Mouse (Mus musculus) heart, adult 18-20 months (tissue): Measurements from ENCODE around the gene Olfr518. TPM values are rescaled to one million over a fixed set of nuclear protein-coding genes. Genes with fewer than 3 reads are reported as not detected.

Experiments used
- DNase-seq, 2 experiments: peaks; one replicate each; pipeline ENCODE4 v3.0.0; 2021 to 2022; ENCODE audit warnings: mixed read lengths in 1 of 2
- long read RNA-seq, 2 experiments: library from polyadenylated mRNA; stranded (forward); transcript quantifications; one replicate each; pipeline ENCODE4 v2.0.0; 2021
- total RNA-seq, 2 experiments: library from RNA; stranded (reverse); gene quantifications; 2 replicates each; pipeline ENCODE4 v1.2.3; 2021

The Olfr518 gene
- total RNA-seq: not detected
- long read RNA-seq, experiment 1: 0 reads
- long read RNA-seq, experiment 2: 0 reads

DNA sequence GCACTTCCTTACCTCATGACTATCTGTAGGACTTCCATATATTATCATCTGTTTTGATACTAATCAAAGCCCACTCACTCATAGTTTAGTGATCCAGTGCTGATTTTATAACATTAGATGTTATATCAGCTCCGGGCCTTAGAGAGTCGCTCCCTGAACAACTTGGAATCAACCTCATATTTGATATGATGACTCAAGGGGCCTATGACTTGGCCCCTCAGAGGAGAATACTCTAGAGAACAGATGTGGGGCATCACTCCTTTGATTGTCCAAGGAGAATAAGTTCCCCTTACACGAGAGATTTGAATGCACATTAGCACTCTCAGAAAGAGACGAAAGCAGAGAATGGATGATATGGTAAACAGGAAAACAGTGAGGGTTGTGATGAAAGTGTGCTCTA lies at the start of gene Olfr518:
TSS of gene Olfr518 (minus strand) at position 101 of the 400 bp plus-strand sequence.
- DNase-seq: no peak

DNA sequence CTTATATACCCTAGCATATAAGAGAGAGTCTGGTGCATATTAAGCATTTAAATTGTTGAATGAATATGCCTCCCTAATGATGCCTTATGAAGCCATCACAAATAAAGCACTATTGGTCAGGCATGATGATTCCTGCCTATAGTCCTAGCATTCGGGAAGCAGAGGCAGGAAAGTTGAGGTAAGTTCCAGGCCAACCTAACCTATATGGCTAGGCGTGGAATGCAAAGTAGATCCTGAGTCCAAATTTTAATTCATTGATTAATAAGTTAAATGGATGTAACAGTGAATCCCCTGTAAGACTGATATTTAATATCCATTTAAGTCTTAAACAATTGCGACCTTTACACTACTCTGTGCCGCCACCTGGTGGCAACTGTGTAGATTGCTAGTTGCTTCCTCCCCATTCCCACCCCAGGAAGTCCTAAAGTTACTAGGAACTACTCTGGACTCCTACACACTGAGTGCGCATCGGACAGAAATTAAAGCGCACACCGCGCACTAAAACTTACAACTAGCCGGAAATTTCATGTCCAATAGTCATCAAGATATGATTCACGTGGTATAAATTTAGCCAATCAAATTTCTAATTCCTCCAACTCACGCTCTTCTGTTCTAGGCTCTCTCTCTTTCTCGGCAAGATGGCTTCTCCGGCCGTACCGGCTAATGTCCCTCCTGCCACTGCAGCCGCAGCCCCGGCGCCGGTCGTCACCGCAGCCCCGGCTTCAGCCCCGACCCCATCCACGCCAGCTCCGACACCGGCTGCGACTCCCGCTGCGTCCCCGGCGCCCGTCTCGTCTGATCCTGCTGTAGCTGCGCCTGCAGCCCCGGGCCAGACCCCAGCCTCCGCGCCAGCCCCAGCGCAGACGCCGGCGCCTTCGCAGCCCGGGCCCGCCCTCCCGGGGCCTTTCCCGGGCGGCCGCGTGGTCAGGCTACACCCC lies 49.3 kb upstream of the Olfr518 start, which contains the start of gene Eif3f:
TSS of gene Eif3f (plus strand) at position 624 of the 938 bp plus-strand sequence.
- peak; percentile 96 to 97 for DNase-seq

DNA sequence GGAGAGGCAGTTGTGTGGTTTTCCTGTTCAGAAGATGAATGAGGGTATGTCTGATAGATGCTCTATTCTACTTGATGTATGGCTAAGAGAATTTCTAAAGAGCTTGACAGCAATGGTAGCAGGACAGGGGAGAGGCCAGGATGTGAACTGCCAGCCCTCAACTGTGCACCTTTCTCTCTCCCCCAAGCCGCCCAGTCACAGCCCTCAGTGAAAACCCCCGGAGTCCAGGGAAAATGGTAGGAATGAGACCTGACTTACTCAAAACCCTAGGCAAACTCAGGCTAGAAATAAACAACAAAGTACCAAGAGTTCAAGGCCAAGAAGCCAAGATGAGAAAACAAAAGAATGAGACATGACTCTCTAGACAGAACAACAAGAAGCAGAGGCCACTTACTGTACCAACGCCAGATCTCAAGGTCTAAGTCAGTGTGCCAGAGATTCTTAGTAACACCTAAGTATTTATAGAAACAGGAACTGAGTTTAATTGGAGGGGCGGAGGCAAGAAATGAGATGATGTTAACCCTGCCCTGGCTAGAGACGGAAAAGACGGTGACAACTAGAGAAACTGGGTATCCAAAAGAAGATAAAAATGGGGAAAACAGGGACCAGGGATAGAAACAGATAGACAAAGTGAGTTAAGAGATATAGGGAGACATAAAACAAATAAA lies 45.1 kb upstream of the Olfr518 start, which contains the start of gene Nlrp10:
TSS of gene Nlrp10 (minus strand) at position 453 of the 668 bp plus-strand sequence.
- DNase-seq: peak; percentile 43

DNA sequence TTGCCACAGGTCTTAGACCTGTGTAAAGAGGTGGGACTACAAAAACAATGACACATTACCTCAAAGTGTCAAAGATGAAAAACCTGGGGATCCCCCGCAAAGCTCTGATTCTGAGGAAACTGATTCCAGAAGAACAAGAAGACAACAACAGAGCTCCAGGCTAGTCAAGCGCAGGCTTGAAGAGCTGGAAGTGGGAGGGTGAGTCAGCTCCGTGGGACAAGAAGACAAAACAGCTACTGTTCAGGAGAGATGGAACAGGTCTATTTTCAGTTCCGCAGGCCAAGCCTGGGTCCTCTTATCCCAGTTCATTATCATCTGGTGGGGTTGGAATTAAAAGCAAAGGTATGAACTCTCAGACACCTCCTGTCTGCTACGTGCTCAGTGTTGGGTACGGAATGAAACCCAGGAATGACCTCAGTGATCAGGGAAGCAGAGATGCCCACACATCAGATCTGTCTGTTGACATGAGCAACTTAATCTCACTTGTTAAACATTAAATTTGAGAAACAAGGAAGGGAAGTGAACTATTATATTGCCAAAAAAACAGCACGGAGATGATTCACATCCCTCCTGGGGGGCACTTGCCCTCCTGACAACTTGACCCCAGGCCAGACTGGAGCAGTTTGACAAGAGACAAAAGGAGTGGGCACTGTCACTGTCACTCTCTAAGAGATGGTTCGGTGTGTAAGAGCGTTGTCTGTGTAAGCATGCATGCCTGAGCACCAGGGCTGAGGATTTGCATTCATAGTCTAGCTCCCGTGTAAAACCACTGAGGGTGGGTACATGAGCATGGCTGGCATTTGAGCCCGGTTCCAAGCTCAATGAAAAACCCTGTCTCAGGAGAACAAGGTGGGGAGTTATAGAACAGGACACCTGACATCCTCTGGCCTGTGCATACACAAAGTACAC lies 43.7 kb upstream of the Olfr518 start:
- no peak for DNase-seq

DNA sequence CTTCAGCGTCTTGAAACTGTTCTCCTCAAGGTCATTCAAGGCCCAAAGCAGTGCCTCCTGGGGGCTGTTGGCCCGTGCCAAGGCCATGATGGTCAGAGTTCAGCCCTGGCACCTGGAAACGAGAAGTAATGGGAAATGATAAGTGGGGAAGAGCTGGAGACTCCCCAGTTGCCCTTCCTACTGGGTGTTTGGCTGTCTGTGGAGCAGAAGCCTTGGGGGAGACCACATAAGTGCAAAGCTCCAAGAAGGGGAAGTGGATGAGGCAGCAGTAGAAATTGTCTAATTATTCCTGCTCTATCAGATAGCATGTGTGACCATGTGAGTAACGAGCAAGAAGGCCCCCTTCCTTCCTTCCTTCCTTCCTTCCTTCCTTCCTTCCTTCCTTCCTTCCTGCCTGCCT lies 42.2 kb upstream of the Olfr518 start:
- DNase-seq: no peak

DNA sequence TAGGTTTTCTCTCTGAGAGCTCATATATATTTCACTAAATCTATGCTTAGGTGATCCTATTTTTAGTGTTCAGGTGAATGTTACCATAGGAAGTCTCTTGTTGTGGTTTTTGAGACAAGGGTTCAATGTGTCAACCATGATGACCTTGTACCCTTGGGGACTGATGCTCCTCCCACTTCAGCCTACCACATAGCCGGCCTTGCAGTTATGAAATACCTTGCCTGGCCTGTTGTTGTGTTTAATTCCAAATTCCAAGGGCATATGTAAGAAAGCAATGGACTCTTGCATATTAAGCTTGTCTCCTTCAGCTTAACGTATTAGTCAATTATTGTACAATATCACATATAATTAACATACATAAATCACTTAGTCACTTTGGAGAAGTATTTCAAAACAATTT lies 19.2 kb upstream of the Olfr518 start:
- no peak for DNase-seq

DNA sequence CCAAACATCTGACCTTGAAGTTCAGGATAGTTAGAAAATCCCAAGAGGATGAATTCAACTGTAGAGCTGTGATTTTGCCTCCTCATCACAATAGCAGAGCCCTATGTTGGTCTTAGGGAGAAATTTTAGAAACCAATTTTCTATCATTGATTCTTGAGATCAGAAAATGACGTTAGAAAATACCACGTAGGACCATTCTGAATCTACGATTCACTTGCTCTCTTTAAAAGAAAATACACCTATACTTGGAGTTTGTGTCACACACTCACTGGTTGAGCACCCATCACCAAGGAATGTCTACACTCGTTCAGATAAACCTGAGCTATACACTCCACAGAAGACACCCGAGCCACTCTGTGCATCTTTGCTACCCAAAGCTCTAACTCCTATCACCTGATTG lies 9.5 kb upstream of the Olfr518 start, which contains the start of gene Olfr519:
TSS of gene Olfr519 (minus strand) at position 101 of the 400 bp plus-strand sequence.
- DNase-seq: no peak

DNA sequence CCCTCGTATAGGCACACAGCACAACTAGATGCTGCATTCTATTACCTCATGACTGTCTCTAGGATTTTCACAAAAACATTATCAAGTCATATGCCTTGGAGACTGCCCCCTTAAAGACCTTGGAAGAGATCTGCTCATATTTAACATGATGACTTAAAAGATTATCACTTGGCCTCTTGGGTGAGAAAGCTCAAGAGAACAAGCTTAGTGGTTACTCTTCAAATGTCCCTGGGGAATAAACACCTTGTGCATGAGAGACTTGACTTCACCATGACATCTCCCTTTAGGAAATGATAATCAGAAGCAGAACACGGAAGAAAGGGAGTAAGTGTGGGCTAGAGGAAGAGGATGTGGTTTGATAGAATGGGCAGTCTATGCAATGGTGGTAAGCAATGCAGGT lies 12.5 kb downstream of the Olfr518 start, which contains the start of gene Olfr517:
TSS of gene Olfr517 (minus strand) at position 101 of the 400 bp plus-strand sequence.
- DNase-seq: no peak

DNA sequence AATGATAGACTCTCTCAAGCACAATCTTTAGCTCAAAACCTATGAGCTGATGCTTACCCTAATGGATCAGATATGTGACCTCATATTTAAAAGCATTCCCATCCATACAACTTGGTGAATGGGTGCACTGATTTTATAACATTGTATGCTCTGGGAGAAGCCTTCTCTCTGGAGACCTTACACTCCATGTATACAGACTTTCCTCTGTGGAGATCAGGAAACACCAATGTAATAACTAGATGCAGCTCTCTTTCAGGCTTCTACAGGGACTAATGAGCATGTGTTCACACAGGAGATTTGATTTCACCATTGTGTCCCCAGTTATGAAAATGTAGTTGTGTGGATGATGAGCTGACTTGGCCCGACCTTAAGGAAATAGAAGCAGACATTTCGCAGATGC lies 34.4 kb downstream of the Olfr518 start, which contains the start of gene Olfr516:
TSS of gene Olfr516 (minus strand) at position 101 of the 400 bp plus-strand sequence.
- DNase-seq: no peak

Other genes with a start within 250 kb of the Olfr518 start
- not detected for gene Olfr509, start 233.1 kb downstream of the Olfr518 start, total RNA-seq
- gene Olfr510, start 218.6 kb downstream of the Olfr518 start, total RNA-seq: not detected
- gene Olfr512, start 171.7 kb downstream of the Olfr518 start, total RNA-seq: not detected
- gene Olfr513, start 134.0 kb downstream of the Olfr518 start, total RNA-seq: not detected
- not detected for gene Olfr514, start 59.0 kb downstream of the Olfr518 start, total RNA-seq
- gene Olfr516, start 34.5 kb downstream of the Olfr518 start, total RNA-seq: not detected
- not detected for gene Olfr517, start 12.6 kb downstream of the Olfr518 start, total RNA-seq
- gene Olfr519, start 9.4 kb upstream of the Olfr518 start, total RNA-seq: not detected
- gene Nlrp10, start 45.2 kb upstream of the Olfr518 start, total RNA-seq: 10 to 100 TPM; 19.7 to 19.8 TPM
- gene Eif3f, start 49.4 kb upstream of the Olfr518 start, total RNA-seq: 10 to 100 TPM; 88.1 to 95.2 TPM
- gene Tub, start 65.3 kb upstream of the Olfr518 start, total RNA-seq: under 1 TPM; 0.35 to 0.41 TPM
- gene Ric3, start 198.3 kb upstream of the Olfr518 start, total RNA-seq: 1 to 10 TPM; 2.6 to 3.4 TPM